Mouse (Mus musculus) stomach, postnatal 0 days (tissue): Measurements from ENCODE around the gene AI481877.

Source experiments
- CTCF ChIP-seq: IDR thresholded peaks from 2 replicates; pipeline ENCODE4 v1.5.1; 2016; ENCODE audit warnings: antibody characterized with exemption, low read depth, mild to moderate bottlenecking, moderate library complexity
- EP300 ChIP-seq: optimal IDR thresholded peaks from 2 replicates; pipeline ENCODE3; 2016; ENCODE audit warnings: antibody characterized with exemption

GRCm38 (mm10) chr4:59069276-59069675 is 69.5 kb downstream of the AI481877 start:
- no peak for TF ChIP-seq EP300
- no peak for TF ChIP-seq CTCF
